Mouse (Mus musculus): ENCODE results near the gene Cenpf. TPM values are rescaled to one million over a fixed set of nuclear protein-coding genes. Genes with fewer than 3 reads are reported as not detected.
"Not testable (repeated sequence)": the region's sequence is repeated elsewhere in the genome, so short reads cannot be mapped to it uniquely, and the experiment has no call there.

The Cenpf gene
- polyA plus RNA-seq, 1 experiment from 2014 or later = 50.3 TPM

- peaks cover 16% of the 10 kb centered on the region for H3K4me1 ChIP-seq (replicated peaks)
- WGBS (ENCODE audit: insufficient replicate concordance) = 46% methylated on average over 2 of the region's 2 CpGs
- H3K27ac ChIP-seq (replicated peaks) = no peak overlapping the region
- H3K36me3 ChIP-seq (replicated peaks) = no peaks in the 10 kb centered on the region
- no peak overlapping the region for H3K4me3 ChIP-seq (replicated peaks)
- ATAC-seq (ENCODE audit: insufficient read depth) = no peak
- H3K9me3 ChIP-seq (replicated peaks) = no peaks in the 10 kb centered on the region
- no peak overlapping the region for H3K4me2 ChIP-seq
- peaks cover 9% of the 10 kb centered on the region for H3K27me3 ChIP-seq
- no peak overlapping the region for H3K9ac ChIP-seq
Measured at GRCm38 (mm10) chr1:189694391-189694790, 6.5 kb upstream of the Cenpf start.

- H3K9ac ChIP-seq; H3K27ac ChIP-seq (replicated peaks); H3K4me2 ChIP-seq; H3K9me3 ChIP-seq (replicated peaks); H3K27me3 ChIP-seq; H3K36me3 ChIP-seq (replicated peaks); H3K4me3 ChIP-seq (replicated peaks); ATAC-seq (ENCODE audit: insufficient read depth): not testable (repeated sequence)
- peaks cover 28% of the 10 kb centered on the region for H3K4me1 ChIP-seq (replicated peaks)
- WGBS (ENCODE audit: insufficient replicate concordance) = 25% methylated on average over 3 of the region's 3 CpGs
Measured at GRCm38 (mm10) chr1:189692442-189692841, 4.6 kb upstream of the Cenpf start.

GRCm38 (mm10) chr1:189689050-189689833 is 1.4 kb upstream of the Cenpf start:
- peak overlapping the region; percentile 98 for H3K4me3 ChIP-seq (replicated peaks)
- H3K4me1 ChIP-seq (replicated peaks) = peaks cover 34% of the 10 kb centered on the region
- H3K27me3 ChIP-seq = peaks cover 5% of the 10 kb centered on the region; the same call in 1 of the 2 replicates
- H3K27ac ChIP-seq (replicated peaks) = no peak overlapping the region
- H3K36me3 ChIP-seq (replicated peaks) = peaks cover 23% of the 10 kb centered on the region
- H3K9ac ChIP-seq = peak overlapping the region; percentile 70
- 39% methylated on average over 4 of the region's 4 CpGs for WGBS (ENCODE audit: insufficient replicate concordance)
- ATAC-seq (ENCODE audit: insufficient read depth) = no peak
- no peaks in the 10 kb centered on the region for H3K9me3 ChIP-seq (replicated peaks)
- H3K4me2 ChIP-seq = peak overlapping the region; percentile 75

GRCm38 (mm10) chr1:189688388-189688750 is 483 bp upstream of the Cenpf start:
- Histone ChIP-seq H3K27me3 (peaks cover 5% of the 10 kb centered on the region; the same call in 1 of the 2 replicates), H3K4me3 (replicated peaks) (peak overlapping the region; percentile 98), H3K4me1 (replicated peaks) (peaks cover 34% of the 10 kb centered on the region), H3K36me3 (replicated peaks) (peaks cover 32% of the 10 kb centered on the region), H3K27ac (replicated peaks) (peak overlapping the region; percentile 73; the same call in 1 of the 2 replicates), H3K9ac (peak overlapping the region; percentile 70), H3K4me2 (peak overlapping the region; percentile 75), H3K9me3 (replicated peaks) (no peaks in the 10 kb centered on the region)
- WGBS (ENCODE audit: insufficient replicate concordance) = 1% methylated on average over 15 of the region's 15 CpGs
- no peak for ATAC-seq (ENCODE audit: insufficient read depth)

- Histone ChIP-seq H3K4me3 (replicated peaks) (peak overlapping the region; percentile 98), H3K4me1 (replicated peaks) (peaks cover 34% of the 10 kb centered on the region), H3K36me3 (replicated peaks) (peaks cover 53% of the 10 kb centered on the region), H3K9ac (no peak overlapping the region), H3K4me2 (peak overlapping the region; percentile 72), H3K27me3 (no peaks in the 10 kb centered on the region), H3K9me3 (replicated peaks) (no peaks in the 10 kb centered on the region), H3K27ac (replicated peaks) (no peak overlapping the region)
- WGBS (ENCODE audit: insufficient replicate concordance) = 73% methylated on average over 6 of the region's 6 CpGs
- ATAC-seq (ENCODE audit: insufficient read depth) = no peak
Measured at GRCm38 (mm10) chr1:189686025-189686424, 1.9 kb downstream of the Cenpf start.

- Histone ChIP-seq H3K27me3 (no peaks in the 10 kb centered on the region), H3K9me3 (replicated peaks) (no peaks in the 10 kb centered on the region), H3K4me1 (replicated peaks) (peaks cover 34% of the 10 kb centered on the region), H3K4me3 (replicated peaks) (no peak overlapping the region), H3K9ac (no peak overlapping the region), H3K4me2 (no peak overlapping the region), H3K27ac (replicated peaks) (no peak overlapping the region), H3K36me3 (replicated peaks) (peaks cover 65% of the 10 kb centered on the region)
- WGBS (ENCODE audit: insufficient replicate concordance) = 80% methylated on average over 9 of the region's 9 CpGs
- ATAC-seq (ENCODE audit: insufficient read depth) = no peak
Measured at GRCm38 (mm10) chr1:189684786-189685415, 3.0 kb downstream of the Cenpf start.

- no peaks in the 10 kb centered on the region for H3K9me3 ChIP-seq (replicated peaks)
- WGBS (ENCODE audit: insufficient replicate concordance) = 89% methylated on average over 3 of the region's 3 CpGs
- H3K27me3 ChIP-seq = no peaks in the 10 kb centered on the region
- no peak overlapping the region for H3K4me3 ChIP-seq (replicated peaks)
- H3K4me1 ChIP-seq (replicated peaks) = no peaks in the 10 kb centered on the region
- H3K27ac ChIP-seq (replicated peaks) = no peak overlapping the region
- H3K9ac ChIP-seq = no peak overlapping the region
- H3K4me2 ChIP-seq = no peak overlapping the region
- no peak for ATAC-seq (ENCODE audit: insufficient read depth)
- peaks cover 92% of the 10 kb centered on the region for H3K36me3 ChIP-seq (replicated peaks)
Measured at GRCm38 (mm10) chr1:189679555-189679954, 8.3 kb downstream of the Cenpf start.

GRCm38 (mm10) chr1:189675953-189676352 is 11.9 kb downstream of the Cenpf start:
- peaks cover 93% of the 10 kb centered on the region for H3K36me3 ChIP-seq (replicated peaks)
- WGBS (ENCODE audit: insufficient replicate concordance) = 87% methylated on average over 4 of the region's 4 CpGs

GRCm38 (mm10) chr1:189675421-189675820 is 12.5 kb downstream of the Cenpf start:
- ATAC-seq (ENCODE audit: insufficient read depth) = no peak
- H3K9me3 ChIP-seq (replicated peaks) = no peaks in the 10 kb centered on the region
- no peak overlapping the region for H3K27ac ChIP-seq (replicated peaks)
- H3K4me1 ChIP-seq (replicated peaks) = no peaks in the 10 kb centered on the region
- no peak overlapping the region for H3K9ac ChIP-seq
- peaks cover 93% of the 10 kb centered on the region for H3K36me3 ChIP-seq (replicated peaks)
- WGBS (ENCODE audit: insufficient replicate concordance) = 80% methylated on average over 1 of the region's 1 CpGs
- no peak overlapping the region for H3K4me3 ChIP-seq (replicated peaks)
- H3K4me2 ChIP-seq = no peak overlapping the region
- no peaks in the 10 kb centered on the region for H3K27me3 ChIP-seq

More at GRCm38 (mm10) chr1:189675953-189676352, 11.9 kb downstream of the Cenpf start:
- H3K27ac ChIP-seq (replicated peaks) = no peak overlapping the region
- H3K9me3 ChIP-seq (replicated peaks) = no peaks in the 10 kb centered on the region
- H3K27me3 ChIP-seq = no peaks in the 10 kb centered on the region
- H3K4me2 ChIP-seq = no peak overlapping the region
- no peak overlapping the region for H3K9ac ChIP-seq
- no peak overlapping the region for H3K4me3 ChIP-seq (replicated peaks)
- ATAC-seq (ENCODE audit: insufficient read depth) = no peak
- H3K4me1 ChIP-seq (replicated peaks) = no peaks in the 10 kb centered on the region

- H3K4me2 ChIP-seq = no peak overlapping the region
- no peak overlapping the region for H3K9ac ChIP-seq
- no peaks in the 10 kb centered on the region for H3K27me3 ChIP-seq
- no peaks in the 10 kb centered on the region for H3K9me3 ChIP-seq (replicated peaks)
- no peak overlapping the region for H3K27ac ChIP-seq (replicated peaks)
- H3K4me3 ChIP-seq (replicated peaks) = no peak overlapping the region
- peaks cover 88% of the 10 kb centered on the region for H3K36me3 ChIP-seq (replicated peaks)
- no peaks in the 10 kb centered on the region for H3K4me1 ChIP-seq (replicated peaks)
- no peak for ATAC-seq (ENCODE audit: insufficient read depth)
- 71% methylated on average over 3 of the region's 3 CpGs for WGBS (ENCODE audit: insufficient replicate concordance)
Measured at GRCm38 (mm10) chr1:189665966-189666365, 21.9 kb downstream of the Cenpf start.

GRCm38 (mm10) chr1:189664873-189665144 is 23.1 kb downstream of the Cenpf start:
- Histone ChIP-seq H3K9me3 (replicated peaks) (no peaks in the 10 kb centered on the region), H3K9ac (no peak overlapping the region), H3K4me1 (replicated peaks) (no peaks in the 10 kb centered on the region), H3K27me3 (no peaks in the 10 kb centered on the region), H3K36me3 (replicated peaks) (peaks cover 84% of the 10 kb centered on the region), H3K4me3 (replicated peaks) (no peak overlapping the region), H3K27ac (replicated peaks) (no peak overlapping the region), H3K4me2 (no peak overlapping the region)
- WGBS (ENCODE audit: insufficient replicate concordance) = 84% methylated on average over 4 of the region's 4 CpGs
- ATAC-seq (ENCODE audit: insufficient read depth) = no peak
